Mouse (Mus musculus) embryonic fibroblast, embryonic 13.5 days (primary cell): ENCODE measurements around the gene Zfp68.

Experiments used
- CTCF ChIP-seq: IDR thresholded peaks from 2 replicates; pipeline ENCODE4 v1.5.1; 2011; ENCODE audit warnings: mild to moderate bottlenecking, control low read depth, low read length, moderate library complexity, borderline replicate concordance; ENCODE audit not compliant: insufficient read depth
- POLR2A ChIP-seq: IDR thresholded peaks from 2 replicates; pipeline ENCODE4 v1.6.1; 2011; ENCODE audit warnings: low read depth, mild to moderate bottlenecking, control low read depth, low read length, moderate library complexity

DNA sequence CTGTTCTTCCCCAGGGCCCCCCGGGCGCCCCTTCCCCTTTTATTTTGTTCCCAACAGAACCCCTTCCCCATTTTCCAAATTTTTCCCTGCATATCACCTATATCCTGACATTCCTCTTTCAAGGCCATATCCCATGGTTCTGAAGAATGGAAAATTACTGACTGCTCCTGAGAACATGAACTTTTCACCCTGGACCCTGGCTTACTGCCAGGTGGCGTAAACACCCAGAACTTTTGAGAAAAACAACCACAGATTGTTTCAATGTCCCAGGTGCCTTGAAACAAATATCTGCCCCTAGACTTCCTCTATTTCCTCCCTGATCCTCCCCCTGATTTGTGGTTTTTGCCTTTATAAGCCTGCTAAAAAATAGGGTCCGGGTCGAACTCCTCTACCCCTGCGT, 32.2 kb downstream of the Zfp68 start:
- TF ChIP-seq CTCF, result no peak
- no peak for TF ChIP-seq POLR2A
